Comparison of ENCODE assay signal across 13 mouse cellular contexts in the genomic region with DNA sequence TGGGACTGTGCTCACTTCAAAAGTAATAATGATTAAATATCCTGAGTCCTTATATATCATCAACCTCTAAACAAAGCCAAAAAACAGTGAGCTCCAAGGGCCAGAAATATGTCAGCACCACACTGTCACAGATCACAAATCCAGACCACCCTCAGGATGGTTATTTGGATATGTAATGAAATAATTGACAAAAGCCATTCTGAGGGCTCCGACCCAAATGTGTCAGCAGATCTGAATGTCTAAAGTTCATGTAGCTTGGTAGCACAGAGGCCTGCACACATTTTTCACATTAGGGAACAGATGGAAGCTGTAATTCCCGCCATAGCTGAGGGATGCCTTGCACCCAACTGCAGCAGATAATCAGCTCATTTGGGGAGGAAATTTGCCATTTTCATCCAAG.
DNase-seq lines count a peak whose midpoint lies in the region; ATAC-seq lines count a peak whose summit lies in the region.
"Had no signal": no experiment of that assay in that cellular context is flagged by ENCODE, and none has a peak within 500 bp of the region (broad histone marks: within the 10 kb centered on the region; RNA-seq: fewer than 3 reads in every experiment).

No protein-coding gene starts in this region.

- no peak overlapping the region for H3K27ac ChIP-seq in kidney, embryonic 14.5 days (ENCODE audit: low read depth, low read length)
- H3K27ac ChIP-seq in limb, embryonic 10.5 days, result no peak overlapping the region
- H3K27ac ChIP-seq: gastrocnemius, adult 2 months; hindbrain, embryonic 13.5 days; limb, embryonic 12.5 days had no signal

- no peaks in the 10 kb centered on the region for H3K4me1 ChIP-seq in kidney, embryonic 14.5 days (ENCODE audit: control insufficient read depth, insufficient read depth, low read length)
- peaks cover 18% of the 10 kb centered on the region for H3K4me1 ChIP-seq in limb, embryonic 10.5 days
- H3K4me1 ChIP-seq: heart, embryonic 12.5 days; hindbrain, embryonic 13.5 days; limb, embryonic 12.5 days had no signal

- ATAC-seq in cerebellum, adult (ENCODE audit: insufficient number of reproducible peaks, low FRiP score, low TSS enrichment), result peak; percentile 36; the same call in 1 of the 2 replicates
- ATAC-seq in kidney, embryonic 14.5 days (ENCODE audit: low FRiP score, low TSS enrichment), result no peak
- ATAC-seq in erythroid progenitor cell, adult 5-6 weeks (replicated peaks; ENCODE audit: low FRiP score, poor library complexity, severe bottlenecking), result no peak

- no peak for DNase-seq in cerebellum, adult 11 months
- peak; percentile 14 for DNase-seq in kidney, postnatal 10 days
- peak; percentile 41 for DNase-seq in limb, embryonic 10.5 days (ENCODE audit: low spot score)
- peak; percentile 11 for DNase-seq in mesoderm, embryonic 11.5 days (ENCODE audit: low read depth, low spot score)
- no peak for DNase-seq in adrenal gland, postnatal 25 days
- DNase-seq: gastrocnemius, adult 2 months; right cerebral cortex, adult 18-20 months had no signal

- no peak overlapping the region for H3K4me2 ChIP-seq in kidney, embryonic 14.5 days (replicated peaks; ENCODE audit: low read depth, low read length)
- H3K4me2 ChIP-seq: heart, embryonic 12.5 days; hindbrain, embryonic 13.5 days; limb, embryonic 12.5 days had no signal

- no peak overlapping the region for H3K4me3 ChIP-seq in kidney, embryonic 14.5 days (ENCODE audit: low read length)
- H3K4me3 ChIP-seq in limb, embryonic 10.5 days, result no peak overlapping the region
- H3K4me3 ChIP-seq: gastrocnemius, adult 2 months; heart, embryonic 12.5 days; hindbrain, embryonic 13.5 days; limb, embryonic 12.5 days had no signal

- no peaks in the 10 kb centered on the region for H3K9me3 ChIP-seq in kidney, embryonic 14.5 days (ENCODE audit: control insufficient read depth, low read length)
- no peaks in the 10 kb centered on the region for H3K9me3 ChIP-seq in limb, embryonic 10.5 days (replicated peaks)
- H3K9me3 ChIP-seq: heart, embryonic 12.5 days; hindbrain, embryonic 13.5 days; limb, embryonic 12.5 days had no signal

- no peak overlapping the region for H3K9ac ChIP-seq in kidney, embryonic 14.5 days (ENCODE audit: low read depth, low read length)
- H3K9ac ChIP-seq: heart, embryonic 12.5 days; hindbrain, embryonic 13.5 days; limb, embryonic 12.5 days had no signal

- no peaks in the 10 kb centered on the region for H3K36me3 ChIP-seq in kidney, embryonic 14.5 days (ENCODE audit: control insufficient read depth, insufficient read depth, low read length)
- no peaks in the 10 kb centered on the region for H3K36me3 ChIP-seq in limb, embryonic 10.5 days
- H3K36me3 ChIP-seq: heart, embryonic 12.5 days; hindbrain, embryonic 13.5 days; limb, embryonic 12.5 days had no signal

- H3K27me3 ChIP-seq in kidney, embryonic 14.5 days (ENCODE audit: control insufficient read depth, insufficient read depth, low read length), result no peaks in the 10 kb centered on the region; the same call in 1 of the 2 replicates
- peaks cover 98% of the 10 kb centered on the region for H3K27me3 ChIP-seq in limb, embryonic 10.5 days (ENCODE audit: low read depth, poor library complexity, severe bottlenecking)

- 69% methylated on average over 2 of the region's 2 CpGs for WGBS in kidney, embryonic 14.5 days
- WGBS in limb, embryonic 10.5 days, result 35% methylated on average over 2 of the region's 2 CpGs

Comparison
In these comparisons a context has a peak if more than half of its experiments do, and no peak if none do; other contexts are left out.
1. DNase-seq: peak in kidney, postnatal 10 days (single experiment), limb, embryonic 10.5 days (single experiment) and mesoderm, embryonic 11.5 days (single experiment); none in cerebellum, adult 11 months (single experiment) and adrenal gland, postnatal 25 days (single experiment).